Mouse (Mus musculus): ENCODE measurements around the gene Otud4.

Gene Otud4

GRCm38 (mm10) chr8:79639586-79640451, at the start of gene Otud4:
TSS of gene Otud4 (plus strand) at chr8:79639618.
- DNase-seq (ENCODE audit: low read depth, low spot score), result peak; percentile 62

GRCm38 (mm10) chr8:79600962-79601361, 38.5 kb upstream of the Otud4 start:
- DNase-seq (ENCODE audit: low read depth, low spot score), result no peak

- DNase-seq (ENCODE audit: low read depth, low spot score), result peak; percentile 72
These were observed 36.2 kb upstream of the Otud4 start for GRCm38 (mm10) chr8:79603204-79603603.

GRCm38 (mm10) chr8:79606225-79606624, 33.2 kb upstream of the Otud4 start:
- DNase-seq (ENCODE audit: low read depth, low spot score), result peak; percentile 80

- no peak for DNase-seq (ENCODE audit: low read depth, low spot score)
These were observed 32.6 kb upstream of the Otud4 start for GRCm38 (mm10) chr8:79606751-79607300.

- DNase-seq (ENCODE audit: low read depth, low spot score), result no peak
These were observed 30.7 kb upstream of the Otud4 start for GRCm38 (mm10) chr8:79608701-79609100.

- no peak for DNase-seq (ENCODE audit: low read depth, low spot score)
These were observed 29.1 kb upstream of the Otud4 start for GRCm38 (mm10) chr8:79610268-79610667.

GRCm38 (mm10) chr8:79612298-79612697, 27.1 kb upstream of the Otud4 start:
- DNase-seq (ENCODE audit: low read depth, low spot score), result no peak

GRCm38 (mm10) chr8:79612965-79613364, 26.5 kb upstream of the Otud4 start:
- no peak for DNase-seq (ENCODE audit: low read depth, low spot score)

- no peak for DNase-seq (ENCODE audit: low read depth, low spot score)
These were observed 23.6 kb upstream of the Otud4 start for GRCm38 (mm10) chr8:79615741-79616350.

GRCm38 (mm10) chr8:79618906-79619305, 20.5 kb upstream of the Otud4 start:
- no peak for DNase-seq (ENCODE audit: low read depth, low spot score)

- DNase-seq (ENCODE audit: low read depth, low spot score), result no peak
These were observed 20.1 kb upstream of the Otud4 start for GRCm38 (mm10) chr8:79619353-79619752.

GRCm38 (mm10) chr8:79620000-79620399, 19.4 kb upstream of the Otud4 start:
- DNase-seq (ENCODE audit: low read depth, low spot score), result no peak

GRCm38 (mm10) chr8:79620489-79621276, 18.7 kb upstream of the Otud4 start:
- peak; percentile 69 for DNase-seq (ENCODE audit: low read depth, low spot score)

- DNase-seq (ENCODE audit: low read depth, low spot score), result peak; percentile 96
These were observed 17.1 kb upstream of the Otud4 start for GRCm38 (mm10) chr8:79622346-79622745.

- no peak for DNase-seq (ENCODE audit: low read depth, low spot score)
These were observed 16.1 kb upstream of the Otud4 start for GRCm38 (mm10) chr8:79623351-79623750.

GRCm38 (mm10) chr8:79624416-79624815, 15.0 kb upstream of the Otud4 start:
- DNase-seq (ENCODE audit: low read depth, low spot score), result no peak

GRCm38 (mm10) chr8:79626213-79626612, 13.2 kb upstream of the Otud4 start:
- DNase-seq (ENCODE audit: low read depth, low spot score), result no peak

GRCm38 (mm10) chr8:79635491-79635890, 3.9 kb upstream of the Otud4 start:
- peak; percentile 80 for DNase-seq (ENCODE audit: low read depth, low spot score)

GRCm38 (mm10) chr8:79636151-79636550, 3.3 kb upstream of the Otud4 start:
- DNase-seq (ENCODE audit: low read depth, low spot score), result no peak

GRCm38 (mm10) chr8:79637237-79637636, 2.2 kb upstream of the Otud4 start:
- DNase-seq (ENCODE audit: low read depth, low spot score), result no peak

Data from R1 (cell line).